Mouse (Mus musculus): ENCODE data around the gene Kctd11. TPM values are rescaled to one million over a fixed set of nuclear protein-coding genes. Genes with fewer than 3 reads are reported as not detected.

The Kctd11 gene
- total RNA-seq, 1 experiment from 2014 or later, result 0.50 TPM

Other genes starting within 250 kb of the Kctd11 start
- 38.9 and 44.1 TPM in 2 replicates for gene Fxr2, start 248.4 kb downstream of the Kctd11 start, total RNA-seq (2017)
- 0.87 TPM in 1 of 2 replicates, not detected in the other for gene Sox15, start 226.1 kb downstream of the Kctd11 start, total RNA-seq (2017)
- 51.8 and 56.8 TPM in 2 replicates for gene Mpdu1, start 218.8 kb downstream of the Kctd11 start, total RNA-seq (2017)
- gene Cd68, start 215.3 kb downstream of the Kctd11 start, total RNA-seq (2017), result 11.0 and 29.0 TPM in 2 replicates
- 895 and 933 TPM in 2 replicates for gene Eif4a1, start 209.0 kb downstream of the Kctd11 start, total RNA-seq (2017)
- gene Senp3, start 199.3 kb downstream of the Kctd11 start, total RNA-seq (2017), result 75.7 and 92.7 TPM in 2 replicates
- 7.7 and 11.1 TPM in 2 replicates for gene Tnfsf13, start 195.6 kb downstream of the Kctd11 start, total RNA-seq (2017)
- not detected in 2 replicates for gene Tnfsf12, start 185.6 kb downstream of the Kctd11 start, total RNA-seq (2017)
- gene Tnfsfm13, start 185.3 kb downstream of the Kctd11 start, total RNA-seq (2017), result 2.1 and 3.0 TPM in 2 replicates
- 59.3 and 132 TPM in 2 replicates for gene Polr2a, start 122.8 kb downstream of the Kctd11 start, total RNA-seq (2017)
- gene Slc35g3, start 119.4 kb downstream of the Kctd11 start, total RNA-seq (2017), result not detected in 2 replicates
- 2.2 and 2.6 TPM in 2 replicates for gene Zbtb4, start 115.5 kb downstream of the Kctd11 start, total RNA-seq (2017)
- gene Chrnb1, start 85.5 kb downstream of the Kctd11 start, total RNA-seq (2017), result 0.27 and 1.5 TPM in 2 replicates
- 2.5 TPM in 1 of 2 replicates, not detected in the other for gene Fgf11, start 79.5 kb downstream of the Kctd11 start, total RNA-seq (2017)
- not detected in 2 replicates for gene Tmem102, start 75.8 kb downstream of the Kctd11 start, total RNA-seq (2017)
- not detected in 2 replicates for gene Gm39566, start 66.1 kb downstream of the Kctd11 start, total RNA-seq (2017)
- gene Spem2, start 62.9 kb downstream of the Kctd11 start, total RNA-seq (2017), result not detected in 2 replicates
- gene Spem1, start 59.2 kb downstream of the Kctd11 start, total RNA-seq (2017), result not detected in 2 replicates
- 6.5 and 8.6 TPM in 2 replicates for gene Nlgn2, start 43.6 kb downstream of the Kctd11 start, total RNA-seq (2017)
- 245 and 258 TPM in 2 replicates for gene Tmem256, start 42.9 kb downstream of the Kctd11 start, total RNA-seq (2017)
- gene Plscr3, start 35.0 kb downstream of the Kctd11 start, total RNA-seq (2017), result 24.6 and 31.0 TPM in 2 replicates
- gene Tnk1, start 22.7 kb downstream of the Kctd11 start, total RNA-seq (2017), result not detected in 2 replicates
- gene Tmem95, start 3.4 kb downstream of the Kctd11 start, total RNA-seq (2017), result not detected in 2 replicates
- gene Acap1, start 14.1 kb upstream of the Kctd11 start, total RNA-seq (2017), result 73.1 and 81.7 TPM in 2 replicates
- gene 2810408A11Rik, start 19.6 kb upstream of the Kctd11 start, total RNA-seq (2017), result 5.5 and 5.9 TPM in 2 replicates
- gene Neurl4, start 19.7 kb upstream of the Kctd11 start, total RNA-seq (2017), result 26.9 and 32.3 TPM in 2 replicates
- gene Gps2, start 32.5 kb upstream of the Kctd11 start, total RNA-seq (2017), result 42.0 and 78.8 TPM in 2 replicates
- gene Eif5a, start 40.6 kb upstream of the Kctd11 start, total RNA-seq (2017), result 854 and 864 TPM in 2 replicates
- not detected in 2 replicates for gene Ybx2, start 54.4 kb upstream of the Kctd11 start, total RNA-seq (2017)
- 0.78 TPM in 1 of 2 replicates, not detected in the other for gene Slc2a4, start 66.8 kb upstream of the Kctd11 start, total RNA-seq (2017)
- not detected in 2 replicates for gene Cldn7, start 83.4 kb upstream of the Kctd11 start, total RNA-seq (2017)
- gene Ctdnep1, start 99.8 kb upstream of the Kctd11 start, total RNA-seq (2017), result 22.1 and 47.1 TPM in 2 replicates
- 41.2 and 47.0 TPM in 2 replicates for gene Elp5, start 101.1 kb upstream of the Kctd11 start, total RNA-seq (2017)
- gene Gabarap, start 109.7 kb upstream of the Kctd11 start, total RNA-seq (2017), result 163 and 255 TPM in 2 replicates
- 40.9 and 59.2 TPM in 2 replicates for gene Phf23, start 114.4 kb upstream of the Kctd11 start, total RNA-seq (2017)
- 12.6 and 13.1 TPM in 2 replicates for gene Dvl2, start 119.2 kb upstream of the Kctd11 start, total RNA-seq (2017)
- gene Acadvl, start 134.0 kb upstream of the Kctd11 start, total RNA-seq (2017), result 43.7 and 46.0 TPM in 2 replicates
- gene Dlg4, start 135.5 kb upstream of the Kctd11 start, total RNA-seq (2017), result 3.0 and 5.2 TPM in 2 replicates
- gene Asgr1, start 172.7 kb upstream of the Kctd11 start, total RNA-seq (2017), result 0.82 TPM in 1 of 2 replicates, not detected in the other
- not detected in 2 replicates for gene Asgr2, start 211.2 kb upstream of the Kctd11 start, total RNA-seq (2017)
- gene Mgl2, start 248.9 kb upstream of the Kctd11 start, total RNA-seq (2017), result 1.1 and 1.5 TPM in 2 replicates